Mouse (Mus musculus): ENCODE results near the gene Cgnl1. TPM values are rescaled to one million over a fixed set of nuclear protein-coding genes. Genes with fewer than 3 reads are reported as not detected.

Gene Cgnl1
- total and polyA plus RNA-seq, 2 experiments, result 16.3 to 25.0 TPM

DNA sequence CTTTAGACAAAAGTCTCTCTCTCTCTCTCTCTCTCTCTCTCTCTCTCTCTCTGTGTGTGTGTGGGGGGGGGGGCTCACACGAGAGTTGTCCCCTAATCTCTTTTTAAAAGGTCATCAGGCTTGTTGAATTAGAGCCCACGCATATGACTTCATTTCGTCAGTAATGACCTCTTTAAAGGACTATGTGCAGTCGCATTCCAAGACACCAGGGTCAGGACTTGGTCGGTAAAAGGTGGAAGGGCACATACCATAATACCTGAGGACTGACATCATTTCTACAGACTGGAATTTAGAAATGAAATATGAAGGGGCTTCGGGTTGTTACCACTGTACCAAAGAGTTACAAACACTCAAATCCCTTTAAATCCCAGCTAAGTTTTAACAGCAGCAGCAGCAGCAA is 32.7 kb upstream of the Cgnl1 start:
- Histone ChIP-seq H3K36me3 (ENCODE audit: control insufficient read depth, insufficient read depth, low read length) (no peaks in the 10 kb centered on the region), H3K79me2 (ENCODE audit: control insufficient read depth, insufficient read depth, low read length) (no peaks in the 10 kb centered on the region), H3K27ac (replicated peaks; ENCODE audit: insufficient read depth, low read depth, low read length) (no peak overlapping the region), H3K27me3 (ENCODE audit: control insufficient read depth, insufficient read depth, low read length) (no peaks in the 10 kb centered on the region), H3K4me3 (ENCODE audit: insufficient read depth, low read depth, low read length) (no peak overlapping the region), H3K9ac (ENCODE audit: low read depth, low read length) (no peak overlapping the region), H3K4me1 (ENCODE audit: control insufficient read depth, insufficient read depth, low read length) (no peaks in the 10 kb centered on the region)
- 70% methylated on average over 6 of the region's 6 CpGs for WGBS
- DNase-seq (ENCODE audit: extremely low read depth, low read depth, low spot score), result no peak
- no peak for TF ChIP-seq POLR2A (IDR thresholded peaks at IDR 0.05; ENCODE audit: extremely low read depth, insufficient read depth, low read length)

DNA sequence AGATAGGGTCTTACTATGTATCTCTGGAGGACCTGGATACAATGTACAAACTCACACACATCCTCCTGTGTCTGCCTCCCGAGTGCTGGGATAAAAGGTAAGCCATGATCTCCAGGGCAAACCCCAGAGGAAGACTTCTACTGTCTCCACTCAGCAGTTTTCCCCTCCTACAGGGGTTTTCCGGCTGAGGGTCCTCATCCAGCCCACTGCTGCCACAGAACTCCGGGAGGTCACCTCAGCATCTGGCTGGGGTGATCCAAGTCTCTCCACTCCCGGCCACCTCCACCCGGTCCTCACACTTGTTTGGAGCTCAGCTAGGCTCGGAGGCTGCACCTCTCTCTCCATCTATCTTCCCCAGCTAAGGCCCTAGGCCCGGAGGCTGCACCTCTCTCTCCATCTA is 31.9 kb upstream of the Cgnl1 start:
- H3K79me2 ChIP-seq (ENCODE audit: control insufficient read depth, insufficient read depth, low read length), result no peaks in the 10 kb centered on the region
- DNase-seq (ENCODE audit: extremely low read depth, low read depth, low spot score), result no peak
- WGBS, result 79% methylated on average over 7 of the region's 7 CpGs
- no peak for TF ChIP-seq CTCF (IDR thresholded peaks at IDR 0.05; ENCODE audit: low read depth, low read length)
- no peak for TF ChIP-seq POLR2A (IDR thresholded peaks at IDR 0.05; ENCODE audit: extremely low read depth, insufficient read depth, low read length)
- no peak overlapping the region for H3K9ac ChIP-seq (ENCODE audit: low read depth, low read length)
- H3K27me3 ChIP-seq (ENCODE audit: control insufficient read depth, insufficient read depth, low read length), result no peaks in the 10 kb centered on the region
- H3K4me3 ChIP-seq (ENCODE audit: insufficient read depth, low read depth, low read length), result no peak overlapping the region
- no peak overlapping the region for H3K27ac ChIP-seq (replicated peaks; ENCODE audit: insufficient read depth, low read depth, low read length)
- H3K4me1 ChIP-seq (ENCODE audit: control insufficient read depth, insufficient read depth, low read length), result no peaks in the 10 kb centered on the region
- H3K36me3 ChIP-seq (ENCODE audit: control insufficient read depth, insufficient read depth, low read length), result no peaks in the 10 kb centered on the region

DNA sequence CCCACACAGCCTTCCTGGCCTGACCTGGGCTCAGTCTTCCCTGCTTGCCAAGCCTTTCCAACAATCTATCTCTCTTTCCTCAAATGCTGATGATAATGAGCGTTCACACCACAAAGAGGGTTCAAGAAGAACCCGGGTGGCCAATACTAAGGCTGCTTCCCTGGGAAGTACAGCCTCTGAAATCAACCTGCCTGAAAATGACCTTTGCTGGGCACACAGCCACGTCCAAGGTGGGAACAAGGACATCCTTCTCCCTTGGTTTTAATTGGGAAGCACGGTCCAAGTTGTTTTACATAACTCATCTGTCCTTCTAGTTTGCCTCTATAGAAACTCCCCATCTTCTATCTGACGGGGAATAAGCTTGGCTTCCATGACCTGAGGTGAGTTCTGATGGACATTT is 28.2 kb upstream of the Cgnl1 start:
- no peaks in the 10 kb centered on the region for H3K79me2 ChIP-seq (ENCODE audit: control insufficient read depth, insufficient read depth, low read length)
- no peak overlapping the region for H3K4me3 ChIP-seq (ENCODE audit: insufficient read depth, low read depth, low read length)
- 83% methylated on average over 5 of the region's 5 CpGs for WGBS
- H3K4me1 ChIP-seq (ENCODE audit: control insufficient read depth, insufficient read depth, low read length), result no peaks in the 10 kb centered on the region
- H3K27me3 ChIP-seq (ENCODE audit: control insufficient read depth, insufficient read depth, low read length), result no peaks in the 10 kb centered on the region
- DNase-seq (ENCODE audit: extremely low read depth, low read depth, low spot score), result no peak
- no peak overlapping the region for H3K9ac ChIP-seq (ENCODE audit: low read depth, low read length)
- H3K27ac ChIP-seq (replicated peaks; ENCODE audit: insufficient read depth, low read depth, low read length), result no peak overlapping the region
- H3K36me3 ChIP-seq (ENCODE audit: control insufficient read depth, insufficient read depth, low read length), result no peaks in the 10 kb centered on the region
- TF ChIP-seq POLR2A (IDR thresholded peaks at IDR 0.05; ENCODE audit: extremely low read depth, insufficient read depth, low read length) (no peak), CTCF (IDR thresholded peaks at IDR 0.05; ENCODE audit: low read depth, low read length) (no peak)

DNA sequence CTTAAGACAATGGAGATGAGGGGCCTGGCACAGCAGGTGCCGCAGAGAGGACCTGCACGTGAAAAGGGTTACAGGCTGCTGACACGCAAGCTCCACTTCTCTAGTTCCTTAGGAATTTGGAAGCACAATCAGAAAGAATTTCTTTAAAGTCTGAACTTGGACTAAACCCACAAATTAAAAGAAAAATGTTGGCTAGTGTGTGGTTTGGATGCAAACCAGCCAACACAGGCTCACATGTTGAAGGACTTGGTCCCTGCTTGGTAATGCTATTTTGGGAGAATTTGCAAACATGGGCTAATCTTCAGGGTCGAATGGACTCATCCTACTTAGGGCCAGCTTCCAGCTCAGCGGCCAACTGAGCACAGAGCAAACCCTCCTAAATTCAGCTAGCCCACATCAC is 26.8 kb upstream of the Cgnl1 start:
- TF ChIP-seq CTCF (IDR thresholded peaks at IDR 0.05; ENCODE audit: low read depth, low read length) (no peak), POLR2A (IDR thresholded peaks at IDR 0.05; ENCODE audit: extremely low read depth, insufficient read depth, low read length) (no peak)
- WGBS, result 75% methylated on average over 5 of the region's 5 CpGs
- no peak overlapping the region for H3K9ac ChIP-seq (ENCODE audit: low read depth, low read length)

DNA sequence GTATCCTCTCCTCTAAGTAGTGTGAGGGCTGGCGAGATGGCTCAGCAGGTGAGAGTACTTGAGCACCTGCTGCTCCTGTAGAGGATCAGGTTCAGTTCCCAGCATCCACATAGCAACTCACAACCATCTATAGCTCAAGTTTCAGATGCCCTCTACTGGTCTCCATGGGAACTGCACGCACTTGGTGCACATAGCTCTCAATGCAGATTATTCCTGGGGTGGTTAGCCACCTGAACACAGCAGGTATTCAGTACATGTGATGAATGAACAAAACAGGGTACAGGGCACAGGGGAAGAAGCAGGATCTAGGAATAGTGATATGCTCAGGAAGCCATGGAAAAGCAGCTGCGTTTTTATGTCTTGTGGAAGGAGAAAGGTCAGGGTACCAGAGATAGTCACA is 6.0 kb upstream of the Cgnl1 start:
- whole genome bisulfite sequencing, result 94% methylated on average over 3 of the region's 3 CpGs
- Histone ChIP-seq H3K4me1 (ENCODE audit: control insufficient read depth, insufficient read depth, low read length) (no peaks in the 10 kb centered on the region), H3K36me3 (ENCODE audit: control insufficient read depth, insufficient read depth, low read length) (no peaks in the 10 kb centered on the region), H3K4me3 (ENCODE audit: insufficient read depth, low read depth, low read length) (no peak overlapping the region), H3K27me3 (ENCODE audit: control insufficient read depth, insufficient read depth, low read length) (no peaks in the 10 kb centered on the region), H3K27ac (replicated peaks; ENCODE audit: insufficient read depth, low read depth, low read length) (no peak overlapping the region), H3K9ac (ENCODE audit: low read depth, low read length) (no peak overlapping the region), H3K79me2 (ENCODE audit: control insufficient read depth, insufficient read depth, low read length) (no peaks in the 10 kb centered on the region)
- no peak for DNase-seq (ENCODE audit: extremely low read depth, low read depth, low spot score)
- 0 out of 2 replicates have a peak, but pooled peaks have one; percentile 15 for TF ChIP-seq CTCF (IDR thresholded peaks at IDR 0.05; ENCODE audit: low read depth, low read length)
- TF ChIP-seq POLR2A (IDR thresholded peaks at IDR 0.05; ENCODE audit: extremely low read depth, insufficient read depth, low read length), result no peak

More for the DNA sequence above, 26.8 kb upstream of the Cgnl1 start:
- no peak for DNase-seq (ENCODE audit: extremely low read depth, low read depth, low spot score)
- Histone ChIP-seq H3K36me3 (ENCODE audit: control insufficient read depth, insufficient read depth, low read length) (no peaks in the 10 kb centered on the region), H3K27ac (replicated peaks; ENCODE audit: insufficient read depth, low read depth, low read length) (no peak overlapping the region), H3K4me3 (ENCODE audit: insufficient read depth, low read depth, low read length) (no peak overlapping the region), H3K4me1 (ENCODE audit: control insufficient read depth, insufficient read depth, low read length) (no peaks in the 10 kb centered on the region), H3K79me2 (ENCODE audit: control insufficient read depth, insufficient read depth, low read length) (no peaks in the 10 kb centered on the region), H3K27me3 (ENCODE audit: control insufficient read depth, insufficient read depth, low read length) (no peaks in the 10 kb centered on the region)

DNA sequence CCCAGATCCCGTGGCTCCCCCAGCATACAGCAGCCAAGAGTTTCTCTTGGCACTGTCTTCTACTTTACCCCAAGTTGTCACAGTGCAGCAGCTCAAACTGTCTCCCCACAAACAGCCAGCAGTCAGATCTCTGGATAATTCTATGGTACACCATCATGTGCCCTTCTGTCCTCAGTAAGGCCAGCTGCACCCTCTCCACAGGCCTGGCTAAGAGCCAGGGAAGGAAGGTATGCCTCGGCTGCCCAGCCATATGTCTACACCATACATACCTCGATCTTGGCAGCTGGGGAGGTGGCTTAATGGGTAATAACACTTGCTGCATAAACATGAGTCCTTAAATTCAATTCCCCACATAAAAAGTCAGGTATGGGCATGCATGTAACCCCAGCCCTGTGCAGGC is 4.9 kb upstream of the Cgnl1 start:
- no peaks in the 10 kb centered on the region for H3K36me3 ChIP-seq (ENCODE audit: control insufficient read depth, insufficient read depth, low read length)
- H3K9ac ChIP-seq (ENCODE audit: low read depth, low read length), result no peak overlapping the region
- H3K4me3 ChIP-seq (ENCODE audit: insufficient read depth, low read depth, low read length), result no peak overlapping the region
- TF ChIP-seq POLR2A (IDR thresholded peaks at IDR 0.05; ENCODE audit: extremely low read depth, insufficient read depth, low read length) (no peak), CTCF (IDR thresholded peaks at IDR 0.05; ENCODE audit: low read depth, low read length) (no peak)
- DNase-seq (ENCODE audit: extremely low read depth, low read depth, low spot score), result no peak
- no peaks in the 10 kb centered on the region for H3K79me2 ChIP-seq (ENCODE audit: control insufficient read depth, insufficient read depth, low read length)
- no peak overlapping the region for H3K27ac ChIP-seq (replicated peaks; ENCODE audit: insufficient read depth, low read depth, low read length)
- H3K4me1 ChIP-seq (ENCODE audit: control insufficient read depth, insufficient read depth, low read length), result no peaks in the 10 kb centered on the region
- WGBS, result 87% methylated on average over 3 of the region's 3 CpGs
- no peaks in the 10 kb centered on the region for H3K27me3 ChIP-seq (ENCODE audit: control insufficient read depth, insufficient read depth, low read length)
